Mouse (Mus musculus): Measurements from ENCODE around the gene Pdcd2l.

GRCm38 (mm10) chr7:34228641-34229040 lies 32.2 kb upstream of the Pdcd2l start:
- no peak for TF ChIP-seq POLR2A (IDR thresholded peaks at IDR 0.05; ENCODE audit: control insufficient read depth, low read depth, low read length)
- TF ChIP-seq CTCF (IDR thresholded peaks at IDR 0.05; ENCODE audit: control insufficient read depth, insufficient read depth, insufficient replicate concordance, low read depth, low read length): no peak
